Mouse (Mus musculus) gastrocnemius, postnatal 10 days (tissue): ENCODE results near the gene Tnfaip8l1. TPM values are rescaled to one million over a fixed set of nuclear protein-coding genes. Genes with fewer than 3 reads are reported as not detected.

ENCODE experiments used
- DNase-seq: peaks from one replicate; pipeline ENCODE4 v3.0.0; 2021; ENCODE audit warnings: mixed read lengths
- long read RNA-seq, 2 experiments: library from polyadenylated mRNA; stranded (forward); transcript quantifications; one replicate each; pipeline ENCODE4 v2.0.0; 2021
- total RNA-seq, 2 experiments: library from RNA; stranded (reverse); gene quantifications; 2 replicates each; pipeline ENCODE4 v1.2.3; 2021

Tnfaip8l1 gene
- total RNA-seq = 1 to 10 TPM; 5.0 to 5.3 TPM
- long read RNA-seq, experiment 1, transcript Tnfaip8l1-201 (2 exons, 2,379 nt) = major isoform, 16 of 18 reads
- long read RNA-seq, experiment 1, partial matches to known transcripts = 0 of 18 reads
- long read RNA-seq, experiment 1, other reads (novel, unspliced or antisense) = 2 of 18 reads
- long read RNA-seq, experiment 2, transcript Tnfaip8l1-201 (2 exons, 2,379 nt) = major isoform, 10 of 12 reads
- long read RNA-seq, experiment 2, partial matches to known transcripts = 0 of 12 reads
- long read RNA-seq, experiment 2, other reads (novel, unspliced or antisense) = 2 of 12 reads

GRCm38 (mm10) chr17:56162231-56162774 is at the start of gene Tnfaip8l1:
Gene Tnfaip8l1 (plus strand): TSS chr17:56162477.
- DNase-seq = peak; percentile 90

GRCm38 (mm10) chr17:56112743-56113142 is 49.5 kb upstream of the Tnfaip8l1 start:
- DNase-seq = no peak

- DNase-seq = no peak
These were observed 46.1 kb upstream of the Tnfaip8l1 start for GRCm38 (mm10) chr17:56116193-56116592.

GRCm38 (mm10) chr17:56117251-56117710 is 45.0 kb upstream of the Tnfaip8l1 start, which contains the start of gene Plin5:
Gene Plin5 (minus strand): TSS chr17:56117596.
- peak; percentile 71 for DNase-seq

- DNase-seq = no peak
These were observed 42.8 kb upstream of the Tnfaip8l1 start for GRCm38 (mm10) chr17:56119431-56119830.

GRCm38 (mm10) chr17:56119981-56120880 is 42.0 kb upstream of the Tnfaip8l1 start:
- DNase-seq = no peak

- DNase-seq = no peak
These were observed 40.5 kb upstream of the Tnfaip8l1 start, which contains the start of gene Lrg1 for GRCm38 (mm10) chr17:56121826-56122225. Gene Lrg1 (minus strand): TSS chr17:56122001.

- DNase-seq = no peak
These were observed 39.1 kb upstream of the Tnfaip8l1 start for GRCm38 (mm10) chr17:56123161-56123560.

GRCm38 (mm10) chr17:56123681-56124340 is 38.5 kb upstream of the Tnfaip8l1 start:
- DNase-seq = no peak

GRCm38 (mm10) chr17:56124377-56125275 is 37.7 kb upstream of the Tnfaip8l1 start:
- DNase-seq = peak; percentile 68

GRCm38 (mm10) chr17:56125276-56125630 is 37.0 kb upstream of the Tnfaip8l1 start:
- no peak for DNase-seq

- DNase-seq = no peak
These were observed 36.1 kb upstream of the Tnfaip8l1 start for GRCm38 (mm10) chr17:56126175-56126574.

GRCm38 (mm10) chr17:56128246-56128645 is 34.0 kb upstream of the Tnfaip8l1 start:
- DNase-seq = no peak

- no peak for DNase-seq
These were observed 31.1 kb upstream of the Tnfaip8l1 start for GRCm38 (mm10) chr17:56131136-56131535.

GRCm38 (mm10) chr17:56131814-56132213 is 30.5 kb upstream of the Tnfaip8l1 start:
- DNase-seq = peak; percentile 79

- peak; percentile 75 for DNase-seq
These were observed 29.6 kb upstream of the Tnfaip8l1 start for GRCm38 (mm10) chr17:56132661-56133060.

GRCm38 (mm10) chr17:56133457-56134363 is 28.6 kb upstream of the Tnfaip8l1 start:
- no peak for DNase-seq

- DNase-seq = peak; percentile 82
These were observed 27.8 kb upstream of the Tnfaip8l1 start for GRCm38 (mm10) chr17:56134463-56134971.

- no peak for DNase-seq
These were observed 25.7 kb upstream of the Tnfaip8l1 start for GRCm38 (mm10) chr17:56136558-56136957.
